Mouse (Mus musculus) liver, embryonic 16.5 days (tissue): ENCODE results near the gene Olfr506. TPM values are rescaled to one million over a fixed set of nuclear protein-coding genes. Genes with fewer than 3 reads are reported as not detected.
"Not testable (repeated sequence)": the region's sequence is repeated elsewhere in the genome, so short reads cannot be mapped to it uniquely, and the experiment has no call there.

ENCODE experiments used
- ATAC-seq: fragments of 200-750 bp; cut with Nextera tagmentation; 2 replicates; pipeline ENCODE4 v1.8.0; 2017; ENCODE audit warnings: low read depth, mild to moderate bottlenecking, moderate number of reproducible peaks, moderate library complexity
- H3K27ac ChIP-seq: fragments of 300-500 bp; sonication (generic); 2 replicates; pipeline ENCODE4 v1.5.1; 2014; ENCODE audit warnings: mild to moderate bottlenecking, low read length
- H3K27me3 ChIP-seq: fragments of 300-500 bp; sonication (generic); 2 replicates; pipeline ENCODE4 v1.6.1; 2014; ENCODE audit warnings: low read depth, low read length, mixed read lengths; ENCODE audit not compliant: control insufficient read depth, insufficient read depth
- H3K36me3 ChIP-seq: fragments of 300-500 bp; sonication (generic); 2 replicates; pipeline ENCODE4 v1.6.1; 2014; ENCODE audit warnings: mild to moderate bottlenecking; ENCODE audit not compliant: control insufficient read depth, insufficient read depth
- H3K4me1 ChIP-seq: fragments of 300-500 bp; sonication (generic); 2 replicates; pipeline ENCODE4 v1.6.1; 2014; ENCODE audit warnings: low read depth, low read length, mixed read lengths; ENCODE audit not compliant: control insufficient read depth
- H3K4me2 ChIP-seq: fragments of 300-500 bp; sonication (generic); 2 replicates; pipeline ENCODE4 v1.6.1; 2014; ENCODE audit warnings: low read depth, low read length, mixed read lengths
- H3K4me3 ChIP-seq: fragments of 300-500 bp; sonication (generic); 2 replicates; pipeline ENCODE4 v1.5.1; 2014; ENCODE audit warnings: low read depth, mild to moderate bottlenecking, low read length
- H3K9ac ChIP-seq: fragments of 300-500 bp; sonication (generic); 2 replicates; pipeline ENCODE4 v1.6.1; 2014; ENCODE audit warnings: low read depth, low read length
- H3K9me3 ChIP-seq: fragments of 300-500 bp; sonication (generic); replicated peaks from 2 replicates; pipeline ENCODE4 v1.6.1; 2016; ENCODE audit warnings: low read length; ENCODE audit not compliant: control insufficient read depth
- WGBS: fragments of 180-500 bp; shearing (Covaris S2); extraction: QIAGEN DNeasy Blood & Tissue Kit; methylation state at CpG from one replicate; pipeline ENCODE4 v1.1.7; 2014; ENCODE audit not compliant: insufficient replicate concordance; 5-methylcytosine and 5-hydroxymethylcytosine counted together
- polyA plus RNA-seq: library from polyadenylated mRNA; unstranded; fragments of >200 nt; fragmentation: Nextera tagmentation; extraction: Ambion mirVana; gene quantifications from 2 replicates; pipeline ENCODE4 v1.2.1, GENCODE M21; 2015

The Olfr506 gene
- not detected in 2 replicates for polyA plus RNA-seq

GRCm38 (mm10) chr7:108610487-108610886, at the start of gene Olfr506:
Gene Olfr506 (plus strand): TSS chr7:108610787.
- no peaks in the 10 kb centered on the region for H3K27me3 ChIP-seq
- no peak within 1 kb of the TSS for H3K27ac ChIP-seq
- ATAC-seq: no peak
- H3K9ac ChIP-seq: no peak within 1 kb of the TSS
- H3K4me2 ChIP-seq: no peak within 1 kb of the TSS
- no peaks in the 10 kb centered on the region for H3K36me3 ChIP-seq
- no peaks in the 10 kb centered on the region for H3K9me3 ChIP-seq
- H3K4me3 ChIP-seq: no peak within 1 kb of the TSS
- no peaks in the 10 kb centered on the region for H3K4me1 ChIP-seq

- no peak within 1 kb of the TSS for H3K9ac ChIP-seq
- H3K36me3 ChIP-seq: no peaks in the 10 kb centered on the region
- no peaks in the 10 kb centered on the region for H3K9me3 ChIP-seq
- H3K4me3 ChIP-seq: no peak within 1 kb of the TSS
- H3K4me2 ChIP-seq: no peak within 1 kb of the TSS
- H3K4me1 ChIP-seq: no peaks in the 10 kb centered on the region
- no peak for ATAC-seq
- H3K27me3 ChIP-seq: no peaks in the 10 kb centered on the region
- WGBS: 52% methylated on average over 1 of the region's 1 CpGs
- no peak within 1 kb of the TSS for H3K27ac ChIP-seq
Observed at GRCm38 (mm10) chr7:108565693-108566092, 44.9 kb upstream of the Olfr506 start, which contains the start of gene Olfr504. Gene Olfr504 (minus strand): TSS chr7:108565793.

- Histone ChIP-seq H3K27me3 (no peaks in the 10 kb centered on the region), H3K9me3 (no peaks in the 10 kb centered on the region), H3K36me3 (no peaks in the 10 kb centered on the region), H3K27ac (no peak overlapping the region), H3K4me2 (no peak overlapping the region), H3K4me1 (no peaks in the 10 kb centered on the region), H3K4me3 (no peak overlapping the region), H3K9ac (no peak overlapping the region)
- ATAC-seq: no peak
- WGBS: 83% methylated on average over 1 of the region's 1 CpGs
Observed at GRCm38 (mm10) chr7:108589797-108590196, 20.8 kb upstream of the Olfr506 start.

GRCm38 (mm10) chr7:108601916-108602315, 8.7 kb upstream of the Olfr506 start:
- H3K4me1 ChIP-seq, H3K9ac ChIP-seq, H3K9me3 ChIP-seq, H3K4me2 ChIP-seq, H3K36me3 ChIP-seq, H3K4me3 ChIP-seq, ATAC-seq, H3K27ac ChIP-seq, H3K27me3 ChIP-seq: not testable (repeated sequence)
- WGBS: 44% methylated on average over 3 of the region's 3 CpGs

- H3K36me3 ChIP-seq: no peaks in the 10 kb centered on the region
- ATAC-seq: no peak
- H3K9me3 ChIP-seq: no peaks in the 10 kb centered on the region
- H3K4me1 ChIP-seq: no peaks in the 10 kb centered on the region
- H3K4me2 ChIP-seq: no peak overlapping the region
- 67% methylated on average over 2 of the region's 2 CpGs for WGBS
- H3K27ac ChIP-seq: no peak overlapping the region
- H3K4me3 ChIP-seq: no peak overlapping the region
- H3K9ac ChIP-seq: no peak overlapping the region
- H3K27me3 ChIP-seq: no peaks in the 10 kb centered on the region
Observed at GRCm38 (mm10) chr7:108614110-108614509, 3.5 kb downstream of the Olfr506 start.

- H3K27ac ChIP-seq, H3K27me3 ChIP-seq, H3K4me3 ChIP-seq, H3K36me3 ChIP-seq, H3K9ac ChIP-seq, H3K4me1 ChIP-seq, ATAC-seq, H3K4me2 ChIP-seq, H3K9me3 ChIP-seq: not testable (repeated sequence)
- WGBS: 37% methylated on average over 3 of the region's 3 CpGs
Observed at GRCm38 (mm10) chr7:108616781-108617180, 6.2 kb downstream of the Olfr506 start.

GRCm38 (mm10) chr7:108621514-108621913, 10.9 kb downstream of the Olfr506 start, which contains the start of gene Olfr507:
Gene Olfr507 (plus strand): TSS chr7:108621814.
- Histone ChIP-seq H3K27me3 (no peaks in the 10 kb centered on the region), H3K4me2 (no peak within 1 kb of the TSS), H3K4me1 (no peaks in the 10 kb centered on the region), H3K4me3 (no peak within 1 kb of the TSS), H3K36me3 (no peaks in the 10 kb centered on the region), H3K9me3 (no peaks in the 10 kb centered on the region), H3K9ac (no peak within 1 kb of the TSS), H3K27ac (no peak within 1 kb of the TSS)
- WGBS: 50% methylated on average over 2 of the region's 2 CpGs
- no peak for ATAC-seq

GRCm38 (mm10) chr7:108629694-108630093, 19.1 kb downstream of the Olfr506 start, which contains the start of gene Olfr508:
Gene Olfr508 (plus strand): TSS chr7:108629994.
- WGBS: 56% methylated on average over 3 of the region's 3 CpGs
- H3K27ac ChIP-seq: no peak within 1 kb of the TSS
- H3K36me3 ChIP-seq: no peaks in the 10 kb centered on the region
- H3K9me3 ChIP-seq: no peaks in the 10 kb centered on the region
- H3K4me1 ChIP-seq: no peaks in the 10 kb centered on the region
- H3K9ac ChIP-seq: no peak within 1 kb of the TSS
- no peak within 1 kb of the TSS for H3K4me2 ChIP-seq
- H3K27me3 ChIP-seq: no peaks in the 10 kb centered on the region
- no peak for ATAC-seq
- no peak within 1 kb of the TSS for H3K4me3 ChIP-seq

- ATAC-seq: no peak
- Histone ChIP-seq H3K27ac (no peak within 1 kb of the TSS), H3K36me3 (no peaks in the 10 kb centered on the region), H3K4me2 (no peak within 1 kb of the TSS), H3K4me3 (no peak within 1 kb of the TSS), H3K4me1 (no peaks in the 10 kb centered on the region), H3K9ac (no peak within 1 kb of the TSS), H3K27me3 (no peaks in the 10 kb centered on the region), H3K9me3 (no peaks in the 10 kb centered on the region)
Observed at GRCm38 (mm10) chr7:108651806-108652205, 41.2 kb downstream of the Olfr506 start, which contains the start of gene Olfr509. Gene Olfr509 (minus strand): TSS chr7:108651906.
